Mouse (Mus musculus): ENCODE measurements at regions not wholly inside any gene's neighbourhood (a gene's known extent, or its start where the extent isn't known, plus 50 kb on each side); places are given as distances from the start of the nearest gene placed in this dataset.

DNA sequence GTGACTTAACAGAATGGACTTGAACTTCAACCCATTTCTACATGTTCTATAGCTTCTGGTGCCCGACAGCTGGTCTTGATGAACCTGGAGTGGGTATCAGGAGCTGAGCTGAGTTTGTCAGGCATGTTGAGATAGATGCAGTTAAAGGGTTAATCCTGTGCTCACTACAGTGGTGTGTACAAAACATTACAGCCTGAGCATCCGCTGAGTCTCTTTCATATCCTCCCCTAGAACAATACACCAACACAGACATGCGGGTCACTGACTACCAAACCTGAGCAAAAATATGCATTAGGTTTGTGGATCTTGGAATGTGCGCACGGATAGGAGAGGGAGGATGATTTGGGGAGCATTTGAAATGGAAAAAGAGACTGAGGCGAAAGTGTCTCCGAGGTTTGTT is 223.4 kb upstream of the Sphkap start:
- ATAC-seq (ENCODE audit: extremely low read depth, insufficient number of reproducible peaks, low FRiP score, poor library complexity, severe bottlenecking): no peak

DNA sequence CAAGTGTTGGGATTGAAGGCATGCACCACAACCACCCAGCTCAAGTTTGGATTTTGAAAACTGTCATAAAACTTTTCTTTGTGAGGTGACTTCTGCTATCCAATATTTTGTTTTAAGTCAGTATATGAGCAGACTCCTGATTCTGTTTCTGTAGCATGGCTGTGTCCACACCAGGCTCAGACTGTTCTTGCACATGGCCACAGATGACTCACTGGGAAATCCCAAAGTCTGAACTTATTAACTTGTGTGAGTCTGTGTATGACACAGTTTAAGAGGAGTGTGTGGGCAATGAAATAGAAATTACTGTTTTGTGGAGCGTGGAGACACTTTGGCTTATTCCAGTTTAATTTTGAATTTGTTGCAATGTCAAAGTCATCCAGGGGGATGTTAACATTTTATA is 179.3 kb upstream of the Sphkap start:
- ATAC-seq (ENCODE audit: extremely low read depth, insufficient number of reproducible peaks, low FRiP score, poor library complexity, severe bottlenecking): no peak

DNA sequence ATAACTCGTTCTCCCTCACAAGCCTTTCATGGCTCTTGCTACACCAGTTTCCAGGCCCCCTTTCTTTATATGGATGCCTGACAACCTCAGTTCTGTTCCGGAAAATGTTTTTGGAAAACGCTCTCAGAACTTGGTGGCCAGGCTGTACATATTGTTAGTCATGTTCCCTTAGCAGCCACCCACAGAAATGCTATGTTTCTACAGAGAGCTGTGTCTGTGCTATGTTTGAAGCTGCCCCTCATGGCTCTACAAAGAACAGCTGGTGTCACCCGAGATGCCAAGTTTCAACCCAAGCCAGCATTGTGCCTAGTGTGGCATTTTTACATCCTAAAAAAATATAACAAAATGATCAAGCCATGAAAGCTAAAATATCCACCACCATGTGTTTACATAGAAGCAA is 175.0 kb upstream of the Sphkap start:
- no peak for ATAC-seq (ENCODE audit: extremely low read depth, insufficient number of reproducible peaks, low FRiP score, poor library complexity, severe bottlenecking)

DNA sequence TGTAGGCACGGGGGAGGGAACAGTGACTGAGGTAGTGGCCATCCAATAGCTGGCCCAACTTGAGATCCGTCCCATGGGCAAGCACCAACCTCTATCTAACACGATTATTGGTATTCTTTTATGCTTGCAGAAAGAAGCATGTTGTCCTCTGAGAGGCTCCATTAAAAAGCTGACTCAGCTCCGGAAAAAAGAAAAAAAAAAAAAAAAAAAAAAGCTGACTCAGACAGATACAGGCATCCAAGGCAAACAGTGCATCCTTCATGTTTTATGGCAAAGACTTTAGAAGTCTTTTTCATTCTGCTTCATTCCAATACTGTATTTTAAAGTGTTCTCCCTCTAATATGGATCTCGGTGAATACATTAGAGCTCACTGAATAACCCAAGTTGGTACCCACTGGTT is 162.0 kb upstream of the Sphkap start:
- ATAC-seq (ENCODE audit: extremely low read depth, insufficient number of reproducible peaks, low FRiP score, poor library complexity, severe bottlenecking): no peak

DNA sequence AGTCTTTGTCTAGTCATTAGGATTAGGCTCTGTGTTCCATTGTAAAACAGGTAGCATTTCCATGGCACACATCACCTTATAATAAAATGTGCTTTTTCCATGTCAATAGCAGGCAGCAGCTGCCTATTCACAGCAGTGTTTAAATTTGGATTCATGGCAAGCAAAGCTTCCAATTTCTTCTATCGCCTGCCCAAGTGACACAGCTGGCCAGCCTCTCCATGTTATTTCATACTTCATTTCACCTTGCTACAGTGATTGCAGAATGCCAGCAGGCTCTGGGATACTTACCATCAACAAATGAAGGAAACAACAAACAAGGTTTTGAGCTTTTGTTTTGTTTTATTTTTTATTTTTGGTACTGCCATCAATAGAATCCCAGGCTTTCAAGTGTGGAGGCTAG is 160.7 kb upstream of the Sphkap start:
- ATAC-seq (ENCODE audit: extremely low read depth, insufficient number of reproducible peaks, low FRiP score, poor library complexity, severe bottlenecking): no peak

DNA sequence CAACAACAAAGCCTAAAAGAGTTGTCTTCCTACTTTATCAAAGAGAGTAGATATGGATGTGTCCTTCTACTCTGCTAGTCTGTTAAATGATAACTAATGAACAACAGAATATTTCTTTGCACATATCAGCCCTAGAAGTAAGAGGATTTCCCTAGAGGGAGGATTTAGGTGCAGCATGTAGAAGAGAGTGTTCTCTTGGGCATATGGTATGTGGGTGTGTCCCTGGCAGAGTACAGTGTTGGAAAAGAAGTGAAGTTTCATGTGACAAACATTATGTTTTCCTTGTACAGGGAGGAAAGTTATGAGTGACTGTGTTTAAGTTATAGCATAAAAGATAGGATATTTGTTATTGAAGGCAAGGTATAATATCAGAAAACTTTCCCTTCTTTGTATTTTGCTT is 143.6 kb upstream of the Sphkap start:
- ATAC-seq (ENCODE audit: extremely low read depth, insufficient number of reproducible peaks, low FRiP score, poor library complexity, severe bottlenecking): no peak

DNA sequence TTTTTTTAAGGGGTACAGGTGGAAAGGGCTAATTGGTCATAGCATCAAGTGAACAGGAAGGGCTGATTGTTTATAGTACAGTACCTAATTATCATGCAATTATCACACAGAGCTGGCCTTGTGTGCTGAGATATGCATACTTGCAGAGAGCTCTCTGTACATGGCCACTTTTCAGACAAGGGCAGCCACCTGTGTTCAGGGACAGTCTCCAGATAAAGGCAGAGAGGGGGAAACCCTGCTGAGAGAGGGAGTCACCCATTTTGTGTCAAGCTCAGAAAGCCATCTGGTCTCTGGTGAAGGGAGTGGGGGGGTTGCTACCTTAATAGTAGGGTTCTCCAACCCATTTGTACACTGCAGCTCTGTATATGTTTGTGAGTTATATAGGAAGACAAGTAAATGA is 127.5 kb upstream of the Sphkap start:
- ATAC-seq (ENCODE audit: extremely low read depth, insufficient number of reproducible peaks, low FRiP score, poor library complexity, severe bottlenecking): no peak

DNA sequence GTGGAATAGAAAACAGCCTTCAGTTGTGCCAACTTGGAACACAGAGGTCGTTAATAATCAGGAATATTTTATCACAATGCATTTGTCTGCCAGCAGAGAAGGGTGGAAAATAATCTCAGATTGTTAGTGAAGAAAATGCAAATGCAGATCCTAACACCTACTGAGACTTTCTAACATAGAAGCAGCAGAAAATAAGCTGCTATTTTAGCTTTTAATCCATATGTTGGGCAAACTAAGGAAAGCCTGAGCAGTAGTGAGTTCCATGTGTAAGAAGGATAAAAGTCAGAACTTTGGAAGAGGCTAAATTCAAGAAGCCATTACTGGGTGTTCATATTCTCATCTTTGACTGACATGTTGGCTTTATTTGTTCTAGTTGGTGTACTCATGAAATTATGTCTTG is 119.8 kb upstream of the Sphkap start:
- no peak for ATAC-seq (ENCODE audit: extremely low read depth, insufficient number of reproducible peaks, low FRiP score, poor library complexity, severe bottlenecking)

DNA sequence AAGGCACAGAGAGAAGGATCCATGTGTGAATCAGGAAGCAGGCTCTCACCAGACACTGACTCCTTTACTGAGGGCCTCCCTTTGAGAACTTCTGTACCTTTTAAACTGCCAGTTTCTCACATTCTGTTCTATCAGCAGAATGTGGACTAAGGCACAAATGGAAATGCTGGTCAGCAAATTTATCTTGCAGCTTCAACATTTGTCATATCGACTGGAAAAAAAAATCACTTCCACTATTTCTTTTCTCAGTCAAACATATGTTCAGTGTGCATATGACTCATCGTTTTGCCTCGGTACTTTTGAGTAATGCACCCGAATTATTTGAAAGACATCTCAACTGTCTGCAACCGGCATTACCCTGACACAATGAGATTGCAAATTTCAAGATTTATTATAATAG is 101.4 kb upstream of the Sphkap start:
- no peak for ATAC-seq (ENCODE audit: extremely low read depth, insufficient number of reproducible peaks, low FRiP score, poor library complexity, severe bottlenecking)

DNA sequence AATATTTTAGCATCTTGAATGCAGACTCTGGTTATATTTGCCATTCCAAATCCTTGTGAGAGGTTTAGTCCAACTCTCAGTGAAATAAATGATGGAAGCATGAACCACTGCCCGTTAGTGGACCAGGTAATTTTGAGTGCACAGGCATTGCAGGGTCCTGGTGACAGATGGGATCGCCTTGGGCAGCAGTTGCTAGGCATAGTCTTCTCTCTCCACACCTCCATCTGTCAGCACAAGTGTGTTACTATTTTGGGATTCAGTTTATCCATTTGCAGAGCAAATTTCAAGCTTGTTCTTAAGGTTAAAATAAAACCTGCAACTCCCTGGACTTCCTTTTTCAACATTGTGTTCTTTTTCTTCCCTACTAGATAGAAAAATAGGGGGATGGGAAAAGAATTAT is 97.4 kb upstream of the Sphkap start:
- ATAC-seq (ENCODE audit: extremely low read depth, insufficient number of reproducible peaks, low FRiP score, poor library complexity, severe bottlenecking): no peak

DNA sequence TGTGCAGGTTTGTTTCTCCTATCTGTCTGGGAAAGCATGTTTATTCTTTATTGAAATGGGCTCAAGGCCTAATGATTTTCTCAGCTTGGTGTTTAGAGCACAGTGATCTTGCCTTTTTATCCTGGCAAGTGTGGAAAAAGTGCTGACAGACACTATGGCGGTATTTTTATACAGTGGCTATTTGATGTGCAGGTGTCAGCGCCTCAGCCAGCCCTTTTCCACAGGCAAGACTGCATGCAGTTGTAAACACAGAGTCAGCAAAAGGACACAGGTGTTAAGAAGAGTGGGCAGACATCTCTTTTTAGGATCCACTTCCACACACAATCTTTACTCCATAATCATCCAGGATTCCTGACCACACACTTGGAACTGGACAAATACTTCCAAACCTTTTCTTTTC is 88.9 kb upstream of the Sphkap start:
- no peak for ATAC-seq (ENCODE audit: extremely low read depth, insufficient number of reproducible peaks, low FRiP score, poor library complexity, severe bottlenecking)

DNA sequence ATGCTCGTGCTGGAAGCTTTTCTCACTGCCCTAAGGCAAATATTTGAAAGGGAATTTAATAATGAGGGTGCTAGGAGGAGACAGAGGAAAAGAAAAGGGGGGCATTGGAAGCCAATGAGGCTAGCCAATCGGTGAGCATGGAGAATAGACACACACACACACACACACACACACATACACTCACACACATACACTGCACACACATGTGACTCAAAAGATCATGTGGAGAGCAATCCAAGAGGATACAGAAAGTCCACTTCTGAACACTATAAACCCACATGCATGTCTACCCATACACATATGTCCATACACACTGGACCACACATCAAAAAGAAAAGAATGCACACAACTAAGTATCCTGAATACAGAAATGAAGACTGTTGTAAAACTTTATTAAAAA is 88.4 kb upstream of the Sphkap start:
- no peak for ATAC-seq (ENCODE audit: extremely low read depth, insufficient number of reproducible peaks, low FRiP score, poor library complexity, severe bottlenecking)

DNA sequence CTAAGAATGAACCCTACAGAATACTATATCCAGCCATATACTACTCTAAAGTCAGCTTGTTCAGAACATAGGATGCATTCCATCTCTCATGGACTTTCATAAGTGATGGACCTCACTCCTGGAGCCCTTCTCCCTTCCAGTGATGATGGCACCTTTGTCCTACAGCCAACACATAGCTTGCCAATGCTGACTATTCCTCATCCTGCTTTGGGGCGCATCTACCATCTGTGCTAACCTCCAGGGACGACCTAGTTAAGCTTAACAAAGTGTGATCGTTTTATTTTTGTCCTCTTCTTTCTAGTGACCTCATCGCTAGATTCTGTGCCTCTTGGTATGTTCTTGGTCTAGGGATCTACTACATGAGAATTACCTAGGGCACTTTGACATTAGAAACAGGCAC is 87.0 kb upstream of the Sphkap start:
- no peak for ATAC-seq (ENCODE audit: extremely low read depth, insufficient number of reproducible peaks, low FRiP score, poor library complexity, severe bottlenecking)

DNA sequence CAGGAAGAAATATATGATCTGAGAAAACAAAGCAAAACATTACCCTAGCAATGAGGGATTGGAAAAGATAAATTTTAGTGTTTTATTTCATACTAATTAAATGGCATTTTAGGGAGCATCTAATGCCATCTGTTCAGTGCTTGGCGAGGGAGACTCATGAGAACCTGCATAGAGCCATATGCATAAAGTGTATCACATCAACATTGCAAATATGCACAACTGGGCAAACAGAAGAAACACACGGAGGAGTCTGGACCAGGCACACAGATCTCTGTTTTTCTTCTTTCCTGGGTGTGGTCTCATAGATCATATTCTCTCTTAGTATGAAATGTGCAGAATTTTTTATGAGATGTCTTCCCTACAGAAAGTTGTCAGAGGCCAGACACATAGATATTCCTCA is 71.1 kb upstream of the Sphkap start:
- no peak for ATAC-seq (ENCODE audit: extremely low read depth, insufficient number of reproducible peaks, low FRiP score, poor library complexity, severe bottlenecking)
